Mouse (Mus musculus): ENCODE data around the gene Trip4.

- TF ChIP-seq POLR2A (IDR thresholded peaks at IDR 0.05; ENCODE audit: control insufficient read depth, low read depth, low read length) (no peak), CTCF (IDR thresholded peaks at IDR 0.05; ENCODE audit: control insufficient read depth, insufficient read depth, insufficient replicate concordance, low read depth, low read length) (no peak)
These were observed 71.7 kb downstream of the Trip4 start for GRCm38 (mm10) chr9:65836916-65837315.
